Mouse (Mus musculus) testis, adult 2 months (tissue): ENCODE measurements around the gene Oas1c.

Experiments
- CTCF ChIP-seq: fragments of 200-500 bp; IDR thresholded peaks from 2 replicates; pipeline ENCODE4 v1.5.1; 2012; ENCODE audit warnings: low read depth, mild to moderate bottlenecking, inconsistent platforms, low read length, moderate library complexity; ENCODE audit not compliant: control insufficient read depth, insufficient read depth, insufficient replicate concordance
- POLR2A ChIP-seq: fragments of 200-500 bp; IDR thresholded peaks from 2 replicates; pipeline ENCODE4 v1.6.1; 2012; ENCODE audit warnings: low read depth, mild to moderate bottlenecking, inconsistent platforms, low read length, moderate library complexity; ENCODE audit not compliant: control insufficient read depth

GRCm38 (mm10) chr5:120778941-120779340 is 33.4 kb downstream of the Oas1c start:
- TF ChIP-seq CTCF (no peak), POLR2A (no peak)
